ENCODE assay signal across 9 mouse cellular contexts in genomic region chr3:86793720-86794191, GRCm38 (mm10).
DNase-seq lines count a peak whose midpoint lies in the region; ATAC-seq lines count a peak whose summit lies in the region.
"Had no signal": no experiment of that assay in that cellular context is flagged by ENCODE, and none has a peak within 500 bp of the region (broad histone marks: within the 10 kb centered on the region; RNA-seq: fewer than 3 reads in every experiment).

No protein-coding gene starts in this region.

- H3K27me3 ChIP-seq in kidney, embryonic 14.5 days (ENCODE audit: control insufficient read depth, insufficient read depth, low read length) = no peaks in the 10 kb centered on the region
- H3K27me3 ChIP-seq in embryonic facial prominence, embryonic 15.5 days = no peaks in the 10 kb centered on the region

- no peak overlapping the region for H3K9ac ChIP-seq in kidney, embryonic 14.5 days (ENCODE audit: low read depth, low read length)
- H3K9ac ChIP-seq in embryonic facial prominence, embryonic 15.5 days = no peak overlapping the region

- H3K9me3 ChIP-seq in kidney, embryonic 14.5 days (ENCODE audit: control insufficient read depth, low read length) = no peaks in the 10 kb centered on the region
- H3K9me3 ChIP-seq in embryonic facial prominence, embryonic 15.5 days (replicated peaks) = no peaks in the 10 kb centered on the region

- peak; percentile 75 for DNase-seq in kidney, adult 11 months
- peak; percentile 16 for DNase-seq in heart, postnatal 4 days
- DNase-seq in lung, postnatal 10 days = peak; percentile 76
- DNase-seq in natural killer cell, adult 2 months (ENCODE audit: low spot score in 2 of 2) = no peak
- no peak for DNase-seq in frontal cortex, postnatal 36 days (ENCODE audit: low spot score in 2 of 2)
- no peak for DNase-seq in layer of hippocampus, postnatal 10 days (ENCODE audit: low spot score in 2 of 2)

- no peaks in the 10 kb centered on the region for H3K36me3 ChIP-seq in kidney, embryonic 14.5 days (ENCODE audit: control insufficient read depth, insufficient read depth, low read length)
- H3K36me3 ChIP-seq in embryonic facial prominence, embryonic 15.5 days = no peaks in the 10 kb centered on the region

- no peak overlapping the region for H3K27ac ChIP-seq in kidney, embryonic 14.5 days (ENCODE audit: low read depth, low read length)
- H3K27ac ChIP-seq in embryonic facial prominence, embryonic 15.5 days (replicated peaks) = peak overlapping the region; percentile 29; the same call in 1 of the 2 replicates
- H3K27ac ChIP-seq: macrophage had no signal

- H3K4me2 ChIP-seq in kidney, embryonic 14.5 days (replicated peaks; ENCODE audit: low read depth, low read length) = no peak overlapping the region
- no peak overlapping the region for H3K4me2 ChIP-seq in embryonic facial prominence, embryonic 15.5 days (replicated peaks)

- no peak overlapping the region for H3K4me3 ChIP-seq in kidney, embryonic 14.5 days (ENCODE audit: low read length)
- H3K4me3 ChIP-seq in embryonic facial prominence, embryonic 15.5 days (replicated peaks) = no peak overlapping the region

- no peak for ATAC-seq in kidney, embryonic 14.5 days (ENCODE audit: low FRiP score, low TSS enrichment)
- no peak; the same call in 1 of the 2 replicates for ATAC-seq in embryonic facial prominence, embryonic 15.5 days (ENCODE audit: insufficient number of reproducible peaks, low FRiP score, low TSS enrichment, low read depth)

- 61% methylated on average over 1 of the region's 1 CpGs for WGBS in kidney, embryonic 14.5 days
- WGBS in embryonic facial prominence, embryonic 15.5 days = 44% methylated on average over 1 of the region's 1 CpGs

- no peaks in the 10 kb centered on the region for H3K4me1 ChIP-seq in kidney, embryonic 14.5 days (ENCODE audit: control insufficient read depth, insufficient read depth, low read length)
- peaks cover 10% of the 10 kb centered on the region; the same call in 1 of the 2 replicates for H3K4me1 ChIP-seq in embryonic facial prominence, embryonic 15.5 days

Comparison
In these comparisons a context has a peak if more than half of its experiments do, and no peak if none do; other contexts are left out.
1. DNase-seq: peak in kidney, adult 11 months (single experiment), heart, postnatal 4 days (single experiment) and lung, postnatal 10 days (single experiment); none in natural killer cell, adult 2 months (0 of 2), frontal cortex, postnatal 36 days (0 of 2) and layer of hippocampus, postnatal 10 days (0 of 2).